Mouse (Mus musculus) limb, embryonic 14.5 days (tissue): ENCODE measurements around the gene Tchp. TPM values are rescaled to one million over a fixed set of nuclear protein-coding genes. Genes with fewer than 3 reads are reported as not detected.
A peak's percentile ranks its signal among the peaks of the same experiment; 100 is the strongest.

Experiments
- ATAC-seq: fragments of 200-750 bp; cut with Nextera tagmentation; 2 replicates; pipeline ENCODE4 v1.8.0; 2017; ENCODE audit warnings: low read depth, moderate number of reproducible peaks, moderate TSS enrichment; ENCODE audit not compliant: low FRiP score
- DNase-seq: peaks from one replicate; pipeline ENCODE4 v3.0.0-alpha.2; 2015; ENCODE audit warnings: low spot score
- H3K27ac ChIP-seq: fragments of 300-500 bp; sonication (generic); replicated peaks from 2 replicates; pipeline ENCODE4 v1.5.1; 2014; ENCODE audit warnings: low read depth, mild to moderate bottlenecking, low read length, moderate library complexity, mixed read lengths
- H3K27me3 ChIP-seq: fragments of 300-500 bp; sonication (generic); 2 replicates; pipeline ENCODE4 v1.6.1; 2014; ENCODE audit warnings: low read length, mixed read lengths; ENCODE audit not compliant: control insufficient read depth, insufficient read depth
- H3K36me3 ChIP-seq: fragments of 300-500 bp; sonication (generic); 2 replicates; pipeline ENCODE4 v1.6.1; 2014; ENCODE audit warnings: mild to moderate bottlenecking, low read length, moderate library complexity, mixed read lengths; ENCODE audit not compliant: control insufficient read depth, insufficient read depth
- H3K4me1 ChIP-seq: fragments of 300-500 bp; sonication (generic); 2 replicates; pipeline ENCODE4 v1.6.1; 2014; ENCODE audit warnings: antibody characterized with exemption, low read length, mixed read lengths; ENCODE audit not compliant: control insufficient read depth, insufficient read depth
- H3K4me2 ChIP-seq: fragments of 300-500 bp; sonication (generic); replicated peaks from 2 replicates; pipeline ENCODE4 v1.6.1; 2014; ENCODE audit warnings: low read depth, mild to moderate bottlenecking, low read length, moderate library complexity; ENCODE audit not compliant: severe bottlenecking
- H3K4me3 ChIP-seq: fragments of 300-500 bp; sonication (generic); replicated peaks from 2 replicates; pipeline ENCODE4 v1.5.1; 2014; ENCODE audit warnings: low read length
- H3K9ac ChIP-seq: fragments of 300-500 bp; sonication (generic); 2 replicates; pipeline ENCODE4 v1.6.1; 2014; ENCODE audit warnings: mild to moderate bottlenecking, low read depth, low read length, moderate library complexity; ENCODE audit not compliant: severe bottlenecking
- H3K9me3 ChIP-seq: fragments of 300-500 bp; sonication (generic); 2 replicates; pipeline ENCODE4 v1.6.1; 2016; ENCODE audit warnings: low read length; ENCODE audit not compliant: control insufficient read depth
- POLR2A ChIP-seq: fragments of 200-500 bp; IDR thresholded peaks from 2 replicates; pipeline ENCODE4 v1.8.0; 2012; ENCODE audit warnings: inconsistent platforms, mild to moderate bottlenecking, moderate library complexity, borderline replicate concordance; ENCODE audit not compliant: insufficient read depth, insufficient read length; ENCODE audit errors: extremely low read depth
- WGBS: fragments of 180-500 bp; shearing (Covaris S2); extraction: QIAGEN DNeasy Blood & Tissue Kit; methylation state at CpG from one replicate; pipeline ENCODE4 v1.1.7; 2014; 5-methylcytosine and 5-hydroxymethylcytosine counted together
- polyA plus RNA-seq, 2 experiments: library from polyadenylated mRNA; depleted of rRNA in 1 of 2; stranded (reverse) in 1 of 2; unstranded in 1 of 2; fragments of >200 nt; fragmentation: Nextera tagmentation in 1 of 2; extraction: Ambion mirVana in 1 of 2; gene quantifications; 2 replicates each; pipeline versions ENCODE4 v1.2.1 to v1.2.3; 2012 to 2014

Tchp gene
- polyA plus RNA-seq, 2 experiments, result 10.7 to 33.6 TPM

GRCm38 (mm10) chr5:114728160-114728559 lies 20.6 kb downstream of the Tchp start:
- peaks cover 64% of the 10 kb centered on the region for H3K36me3 ChIP-seq
- no peak for TF ChIP-seq POLR2A
- H3K4me2 ChIP-seq, result no peak overlapping the region
- no peak overlapping the region for H3K4me3 ChIP-seq
- H3K9ac ChIP-seq, result no peak overlapping the region
- no peak for ATAC-seq
- WGBS, result 81% methylated on average over 10 of the region's 10 CpGs
- H3K4me1 ChIP-seq, result no peaks in the 10 kb centered on the region
- H3K27me3 ChIP-seq, result no peaks in the 10 kb centered on the region
- no peak for DNase-seq
- H3K27ac ChIP-seq, result no peak overlapping the region
- no peaks in the 10 kb centered on the region for H3K9me3 ChIP-seq

- H3K4me1 ChIP-seq, result no peaks in the 10 kb centered on the region
- DNase-seq, result peak; percentile 44
- no peak for TF ChIP-seq POLR2A
- H3K36me3 ChIP-seq, result peaks cover 83% of the 10 kb centered on the region
- H3K27me3 ChIP-seq, result no peaks in the 10 kb centered on the region
- peak; percentile 65; the same call in 1 of the 2 replicates for ATAC-seq
- H3K9me3 ChIP-seq, result no peaks in the 10 kb centered on the region
- H3K4me2 ChIP-seq, result no peak overlapping the region
- WGBS, result 40% methylated on average over 10 of the region's 10 CpGs
- H3K4me3 ChIP-seq, result no peak overlapping the region
- no peak overlapping the region for H3K27ac ChIP-seq
- H3K9ac ChIP-seq, result no peak overlapping the region
These were observed 22.6 kb downstream of the Tchp start for GRCm38 (mm10) chr5:114730129-114730528.

GRCm38 (mm10) chr5:114731498-114731897 lies 23.9 kb downstream of the Tchp start:
- TF ChIP-seq POLR2A, result no peak
- Histone ChIP-seq H3K27ac (no peak overlapping the region), H3K9me3 (no peaks in the 10 kb centered on the region), H3K4me1 (no peaks in the 10 kb centered on the region), H3K9ac (no peak overlapping the region), H3K4me2 (no peak overlapping the region), H3K36me3 (peaks cover 90% of the 10 kb centered on the region), H3K4me3 (no peak overlapping the region), H3K27me3 (no peaks in the 10 kb centered on the region)
- no peak for DNase-seq
- no peak for ATAC-seq
- WGBS, result 71% methylated on average over 6 of the region's 6 CpGs

GRCm38 (mm10) chr5:114731969-114732368 lies 24.4 kb downstream of the Tchp start:
- 86% methylated on average over 15 of the region's 15 CpGs for WGBS

GRCm38 (mm10) chr5:114733606-114734005 lies 26.0 kb downstream of the Tchp start:
- Histone ChIP-seq H3K27ac (no peak overlapping the region), H3K9me3 (no peaks in the 10 kb centered on the region), H3K4me2 (no peak overlapping the region), H3K4me3 (no peak overlapping the region), H3K36me3 (peaks cover 97% of the 10 kb centered on the region), H3K9ac (no peak overlapping the region), H3K4me1 (no peaks in the 10 kb centered on the region), H3K27me3 (no peaks in the 10 kb centered on the region)
- no peak for TF ChIP-seq POLR2A
- WGBS, result 91% methylated on average over 15 of the region's 15 CpGs
- DNase-seq (no peak), ATAC-seq (no peak)

More at GRCm38 (mm10) chr5:114731969-114732368, 24.4 kb downstream of the Tchp start:
- H3K9me3 ChIP-seq, result no peaks in the 10 kb centered on the region
- DNase-seq (no peak), ATAC-seq (no peak)
- no peak overlapping the region for H3K4me2 ChIP-seq
- H3K27me3 ChIP-seq, result no peaks in the 10 kb centered on the region
- no peak overlapping the region for H3K27ac ChIP-seq
- H3K4me3 ChIP-seq, result no peak overlapping the region
- H3K36me3 ChIP-seq, result peaks cover 94% of the 10 kb centered on the region
- no peaks in the 10 kb centered on the region for H3K4me1 ChIP-seq
- TF ChIP-seq POLR2A, result no peak
- no peak overlapping the region for H3K9ac ChIP-seq
